In the genomic region with DNA sequence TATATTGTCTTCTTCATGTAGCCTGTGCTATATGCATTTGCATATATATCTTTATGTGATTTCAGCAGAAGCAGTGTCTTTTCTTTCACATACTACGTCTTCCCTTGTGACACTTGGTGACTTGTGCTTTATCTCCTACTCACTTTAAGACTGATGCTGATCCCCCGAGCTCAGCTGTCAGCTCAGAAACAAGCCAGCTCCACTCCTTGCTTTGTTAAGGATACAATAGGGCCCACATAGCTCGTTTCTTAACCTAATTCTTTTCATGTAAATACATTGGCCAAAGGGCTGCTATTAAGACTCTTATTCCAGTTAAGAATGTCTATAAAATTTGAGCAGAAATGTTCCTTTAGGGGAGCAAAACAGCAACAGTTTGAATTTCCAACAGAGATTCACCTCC, we compare ENCODE assay signal across 25 mouse cellular contexts.
"Had no signal": no experiment of that assay in that cellular context is flagged by ENCODE, and none has a peak within 500 bp of the region (broad histone marks: within the 10 kb centered on the region; RNA-seq: fewer than 3 reads in every experiment).

No protein-coding gene starts in this region.

- H3K4me1 ChIP-seq: hindbrain, embryonic 12.5 days; intestine, embryonic 15.5 days; limb, embryonic 15.5 days had no signal

- H3K27ac ChIP-seq: gastrocnemius, adult 2 months; heart, embryonic 10.5 days; hindbrain, embryonic 10.5 days; hindbrain, embryonic 12.5 days; hindbrain, embryonic 14.5 days; intestine, embryonic 15.5 days; limb, embryonic 13.5 days; limb, embryonic 15.5 days had no signal

- H3K4me2 ChIP-seq: heart, embryonic 12.5 days; hindbrain, embryonic 12.5 days; hindbrain, embryonic 14.5 days; intestine, embryonic 15.5 days; limb, embryonic 13.5 days; limb, embryonic 15.5 days had no signal

- H3K9me3 ChIP-seq: heart, embryonic 10.5 days; heart, embryonic 12.5 days; hindbrain, embryonic 10.5 days; hindbrain, embryonic 12.5 days; intestine, embryonic 15.5 days; limb, embryonic 13.5 days; limb, embryonic 15.5 days had no signal

- H3K27me3 ChIP-seq: heart, embryonic 12.5 days; hindbrain, embryonic 12.5 days; intestine, embryonic 15.5 days; limb, embryonic 15.5 days had no signal

- H3K36me3 ChIP-seq: heart, embryonic 10.5 days; heart, embryonic 12.5 days; hindbrain, embryonic 10.5 days; hindbrain, embryonic 12.5 days; intestine, embryonic 15.5 days; limb, embryonic 13.5 days; limb, embryonic 15.5 days had no signal

- H3K4me3 ChIP-seq: gastrocnemius, adult 2 months; heart, embryonic 10.5 days; heart, embryonic 12.5 days; hindbrain, embryonic 10.5 days; hindbrain, embryonic 12.5 days; intestine, embryonic 15.5 days; limb, embryonic 13.5 days; limb, embryonic 15.5 days had no signal

- ATAC-seq: forebrain, postnatal 0 days; hindbrain, embryonic 16.5 days; inflammation-experienced regulatory T-cells, adult 6 months; intestine, embryonic 15.5 days; intestine, postnatal 0 days had no signal

- H3K9ac ChIP-seq: forebrain, postnatal 0 days; heart, embryonic 12.5 days; hindbrain, embryonic 12.5 days; hindbrain, embryonic 14.5 days; intestine, embryonic 15.5 days; limb, embryonic 13.5 days; limb, embryonic 15.5 days had no signal

- DNase-seq: forebrain, postnatal 0 days; gastrocnemius, adult 2 months; gastrocnemius, postnatal 10 days; gastrocnemius, postnatal 25 days; heart, adult 18-20 months; heart, postnatal 10 days; heart, postnatal 4 days; kidney, adult 18-20 months; kidney, adult 8-10 months; kidney, postnatal 10 days; kidney, postnatal 36 days; layer of hippocampus, adult 9-11 months; layer of hippocampus, postnatal 36 days; left cerebral cortex, postnatal 4 days had no signal
